Mouse (Mus musculus): ENCODE results near the gene Hacd4. TPM values are rescaled to one million over a fixed set of nuclear protein-coding genes. Genes with fewer than 3 reads are reported as not detected.

The Hacd4 gene
- 3.1 and 3.4 TPM in 2 replicates for polyA plus RNA-seq (2015; fragmentation: Nextera tagmentation; extraction: Ambion mirVana)

- Histone ChIP-seq H3K36me3 (no peaks in the 10 kb centered on the region), H3K27me3 (no peaks in the 10 kb centered on the region), H3K9ac (replicated peaks) (peak within 1 kb of the TSS; percentile 56), H3K4me2 (replicated peaks) (peak within 1 kb of the TSS; percentile 61), H3K4me3 (replicated peaks) (peak within 1 kb of the TSS; percentile 33), H3K9me3 (no peaks in the 10 kb centered on the region), H3K27ac (no peak within 1 kb of the TSS), H3K4me1 (replicated peaks) (peaks cover 14% of the 10 kb centered on the region)
- 10% methylated on average over 14 of the region's 14 CpGs for WGBS
- ATAC-seq, result peak; percentile 89
These were observed at the start of gene Hacd4 for GRCm38 (mm10) chr4:88438326-88438989. Gene Hacd4 (minus strand): TSS chr4:88438928.

GRCm38 (mm10) chr4:88488107-88488506, 49.4 kb upstream of the Hacd4 start:
- H3K27me3 ChIP-seq, result no peaks in the 10 kb centered on the region
- no peak overlapping the region for H3K4me2 ChIP-seq (replicated peaks)
- no peaks in the 10 kb centered on the region for H3K9me3 ChIP-seq
- no peak overlapping the region for H3K4me3 ChIP-seq (replicated peaks)
- 82% methylated on average over 3 of the region's 3 CpGs for WGBS
- H3K27ac ChIP-seq, result no peak overlapping the region
- no peaks in the 10 kb centered on the region for H3K4me1 ChIP-seq (replicated peaks)
- H3K36me3 ChIP-seq, result no peaks in the 10 kb centered on the region
- no peak overlapping the region for H3K9ac ChIP-seq (replicated peaks)
- no peak for ATAC-seq

GRCm38 (mm10) chr4:88480130-88480529, 41.4 kb upstream of the Hacd4 start:
- 88% methylated on average over 6 of the region's 6 CpGs for WGBS
- no peak overlapping the region for H3K4me3 ChIP-seq (replicated peaks)
- no peak overlapping the region for H3K27ac ChIP-seq
- no peaks in the 10 kb centered on the region for H3K36me3 ChIP-seq
- H3K4me2 ChIP-seq (replicated peaks), result no peak overlapping the region
- no peak overlapping the region for H3K9ac ChIP-seq (replicated peaks)
- no peaks in the 10 kb centered on the region for H3K27me3 ChIP-seq
- H3K9me3 ChIP-seq, result no peaks in the 10 kb centered on the region
- no peaks in the 10 kb centered on the region for H3K4me1 ChIP-seq (replicated peaks)
- ATAC-seq, result no peak

- no peak overlapping the region for H3K4me3 ChIP-seq (replicated peaks)
- 93% methylated on average over 9 of the region's 9 CpGs for WGBS
These were observed 40.1 kb upstream of the Hacd4 start for GRCm38 (mm10) chr4:88478809-88479186.

GRCm38 (mm10) chr4:88478177-88478808, 39.6 kb upstream of the Hacd4 start:
- no peak for ATAC-seq

More at GRCm38 (mm10) chr4:88478809-88479186, 40.1 kb upstream of the Hacd4 start:
- no peaks in the 10 kb centered on the region for H3K9me3 ChIP-seq
- no peak overlapping the region for H3K4me2 ChIP-seq (replicated peaks)
- no peak for ATAC-seq
- H3K4me1 ChIP-seq (replicated peaks), result no peaks in the 10 kb centered on the region
- no peaks in the 10 kb centered on the region for H3K36me3 ChIP-seq
- no peaks in the 10 kb centered on the region for H3K27me3 ChIP-seq
- H3K9ac ChIP-seq (replicated peaks), result no peak overlapping the region
- no peak overlapping the region for H3K27ac ChIP-seq

GRCm38 (mm10) chr4:88476511-88477210, 37.9 kb upstream of the Hacd4 start:
- H3K9me3 ChIP-seq, result no peaks in the 10 kb centered on the region
- H3K9ac ChIP-seq (replicated peaks), result no peak overlapping the region
- no peaks in the 10 kb centered on the region for H3K27me3 ChIP-seq
- no peak overlapping the region for H3K27ac ChIP-seq
- H3K4me1 ChIP-seq (replicated peaks), result 0 out of 2 replicates have a peak, but pooled peaks cover 6% of the 10 kb centered on the region
- no peak for ATAC-seq
- no peak overlapping the region for H3K4me3 ChIP-seq (replicated peaks)
- no peaks in the 10 kb centered on the region for H3K36me3 ChIP-seq
- WGBS, result 70% methylated on average over 4 of the region's 4 CpGs
- H3K4me2 ChIP-seq (replicated peaks), result no peak overlapping the region

More at GRCm38 (mm10) chr4:88478177-88478808, 39.6 kb upstream of the Hacd4 start:
- Histone ChIP-seq H3K4me3 (replicated peaks) (no peak overlapping the region), H3K4me2 (replicated peaks) (no peak overlapping the region), H3K27me3 (no peaks in the 10 kb centered on the region), H3K9ac (replicated peaks) (no peak overlapping the region), H3K36me3 (no peaks in the 10 kb centered on the region), H3K4me1 (replicated peaks) (0 out of 2 replicates have a peak, but pooled peaks cover 2% of the 10 kb centered on the region), H3K9me3 (no peaks in the 10 kb centered on the region), H3K27ac (no peak overlapping the region)
- 91% methylated on average over 4 of the region's 4 CpGs for WGBS

- Histone ChIP-seq H3K27me3 (no peaks in the 10 kb centered on the region), H3K4me3 (replicated peaks) (no peak overlapping the region), H3K4me2 (replicated peaks) (no peak overlapping the region), H3K9ac (replicated peaks) (no peak overlapping the region), H3K27ac (no peak overlapping the region), H3K4me1 (replicated peaks) (0 out of 2 replicates have a peak, but pooled peaks cover 6% of the 10 kb centered on the region), H3K9me3 (no peaks in the 10 kb centered on the region), H3K36me3 (no peaks in the 10 kb centered on the region)
- ATAC-seq, result no peak
- WGBS, result 87% methylated on average over 3 of the region's 3 CpGs
These were observed 37.4 kb upstream of the Hacd4 start for GRCm38 (mm10) chr4:88476084-88476483.

- no peak for ATAC-seq
- no peaks in the 10 kb centered on the region for H3K36me3 ChIP-seq
- no peak overlapping the region for H3K4me2 ChIP-seq (replicated peaks)
- no peaks in the 10 kb centered on the region for H3K9me3 ChIP-seq
- H3K4me3 ChIP-seq (replicated peaks), result no peak overlapping the region
- H3K4me1 ChIP-seq (replicated peaks), result 0 out of 2 replicates have a peak, but pooled peaks cover 6% of the 10 kb centered on the region
- WGBS, result 86% methylated on average over 2 of the region's 2 CpGs
- no peak overlapping the region for H3K27ac ChIP-seq
- no peaks in the 10 kb centered on the region for H3K27me3 ChIP-seq
- no peak overlapping the region for H3K9ac ChIP-seq (replicated peaks)
These were observed 32.8 kb upstream of the Hacd4 start for GRCm38 (mm10) chr4:88471528-88471927.

GRCm38 (mm10) chr4:88464574-88464973, 25.8 kb upstream of the Hacd4 start:
- no peaks in the 10 kb centered on the region for H3K27me3 ChIP-seq
- H3K4me1 ChIP-seq (replicated peaks), result no peaks in the 10 kb centered on the region
- no peak overlapping the region for H3K4me3 ChIP-seq (replicated peaks)
- H3K9ac ChIP-seq (replicated peaks), result no peak overlapping the region
- H3K4me2 ChIP-seq (replicated peaks), result no peak overlapping the region
- no peaks in the 10 kb centered on the region for H3K9me3 ChIP-seq
- ATAC-seq, result no peak
- WGBS, result 82% methylated on average over 4 of the region's 4 CpGs
- no peak overlapping the region for H3K27ac ChIP-seq
- no peaks in the 10 kb centered on the region for H3K36me3 ChIP-seq

GRCm38 (mm10) chr4:88462981-88463646, 24.4 kb upstream of the Hacd4 start:
- no peaks in the 10 kb centered on the region for H3K4me1 ChIP-seq (replicated peaks)
- no peak for ATAC-seq
- H3K27ac ChIP-seq, result no peak overlapping the region
- H3K4me3 ChIP-seq (replicated peaks), result no peak overlapping the region
- no peak overlapping the region for H3K9ac ChIP-seq (replicated peaks)
- no peaks in the 10 kb centered on the region for H3K27me3 ChIP-seq
- WGBS, result 87% methylated on average over 8 of the region's 8 CpGs
- H3K4me2 ChIP-seq (replicated peaks), result no peak overlapping the region
- no peaks in the 10 kb centered on the region for H3K9me3 ChIP-seq
- no peaks in the 10 kb centered on the region for H3K36me3 ChIP-seq

GRCm38 (mm10) chr4:88462501-88462900, 23.8 kb upstream of the Hacd4 start:
- ATAC-seq, result no peak
- Histone ChIP-seq H3K4me1 (replicated peaks) (no peaks in the 10 kb centered on the region), H3K4me3 (replicated peaks) (no peak overlapping the region), H3K9me3 (no peaks in the 10 kb centered on the region), H3K36me3 (no peaks in the 10 kb centered on the region), H3K9ac (replicated peaks) (no peak overlapping the region), H3K27me3 (no peaks in the 10 kb centered on the region), H3K27ac (no peak overlapping the region), H3K4me2 (replicated peaks) (no peak overlapping the region)
- WGBS, result 94% methylated on average over 1 of the region's 1 CpGs

- H3K9ac ChIP-seq (replicated peaks), result no peak overlapping the region
- H3K27me3 ChIP-seq, result no peaks in the 10 kb centered on the region
- no peak for ATAC-seq
- no peaks in the 10 kb centered on the region for H3K36me3 ChIP-seq
- H3K27ac ChIP-seq, result no peak overlapping the region
- no peak overlapping the region for H3K4me3 ChIP-seq (replicated peaks)
- no peaks in the 10 kb centered on the region for H3K4me1 ChIP-seq (replicated peaks)
- no peaks in the 10 kb centered on the region for H3K9me3 ChIP-seq
- no peak overlapping the region for H3K4me2 ChIP-seq (replicated peaks)
- WGBS, result 82% methylated on average over 2 of the region's 2 CpGs
These were observed 22.6 kb upstream of the Hacd4 start for GRCm38 (mm10) chr4:88461315-88461714.

Measured in midbrain, embryonic 13.5 days (tissue).